Mouse (Mus musculus) spleen, postnatal 14 days (tissue): ENCODE results near the gene Prss54.
A peak's percentile ranks its signal among the peaks of the same experiment; 100 is the strongest.

Source experiments
- DNase-seq, 2 experiments: peaks; one replicate each; pipeline ENCODE4 v3.0.0; 2021 to 2022; ENCODE audit warnings: low spot score in 2 of 2

The Prss54 gene

DNA sequence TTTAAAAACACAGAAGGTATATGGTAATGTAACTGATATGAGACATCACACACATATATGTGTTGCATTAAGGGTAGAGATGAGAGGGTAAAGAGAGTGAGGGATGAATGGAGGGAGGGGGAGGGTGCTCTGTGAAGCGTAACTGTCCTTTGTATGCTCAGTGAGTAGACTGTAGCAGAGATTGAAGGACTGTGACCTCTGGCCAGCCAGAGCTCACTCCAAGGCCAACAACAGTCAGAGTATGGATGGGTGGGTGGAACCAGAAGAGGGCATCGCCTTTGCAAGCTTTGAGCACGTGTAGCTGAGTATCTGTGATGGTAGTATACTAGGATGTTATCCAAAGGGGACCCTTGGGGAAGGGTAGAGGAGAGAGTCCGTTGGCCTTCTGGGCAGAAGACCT lies 24.6 kb downstream of the Prss54 start:
- no peak for DNase-seq

DNA sequence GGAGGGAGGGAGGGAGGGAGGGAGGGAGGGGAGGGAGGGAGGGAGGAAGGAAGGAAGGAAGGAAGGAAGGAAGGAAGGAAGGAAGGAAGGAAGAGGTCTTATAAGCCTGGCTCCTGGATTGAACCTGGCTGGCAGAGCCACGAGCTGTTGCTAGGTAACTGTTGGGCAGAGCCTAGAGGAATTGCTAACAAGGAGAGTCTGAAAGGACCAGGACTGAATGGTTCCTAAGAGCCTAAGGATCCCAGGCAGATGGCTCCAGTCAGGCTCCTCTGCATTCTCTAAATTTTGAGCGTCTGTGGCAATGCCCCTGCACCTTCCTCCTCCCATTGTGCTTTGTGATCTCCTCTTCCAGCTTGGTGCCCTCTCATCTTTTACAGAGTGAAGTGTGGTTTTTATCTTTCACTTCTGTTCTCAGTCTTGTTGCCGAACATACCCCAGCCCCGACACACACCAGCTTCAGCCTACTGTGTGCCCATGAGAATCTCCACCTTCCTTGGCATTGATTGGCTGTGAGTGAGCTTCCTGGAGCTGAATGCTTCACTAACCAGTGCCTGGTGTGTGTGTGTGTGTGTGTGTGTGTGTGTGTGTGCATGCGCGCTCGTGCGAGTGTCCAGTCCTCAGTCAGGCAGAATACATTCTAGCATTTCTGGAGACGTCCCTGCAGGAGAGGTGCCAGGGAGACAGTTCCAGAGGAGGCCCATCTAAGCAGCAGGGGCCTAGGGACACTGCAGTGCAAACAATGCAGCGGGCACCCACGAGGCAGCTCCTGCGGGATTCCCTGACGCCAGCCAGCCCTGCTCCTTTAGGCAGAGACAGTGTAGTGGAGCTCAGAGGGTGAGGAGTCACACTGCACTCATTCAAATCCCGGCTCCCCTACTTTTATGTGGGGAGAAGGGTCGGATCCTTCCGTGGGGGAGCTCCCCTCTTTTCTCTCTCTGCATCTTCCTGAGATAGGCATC lies 26.0 kb downstream of the Prss54 start:
- DNase-seq: no peak

DNA sequence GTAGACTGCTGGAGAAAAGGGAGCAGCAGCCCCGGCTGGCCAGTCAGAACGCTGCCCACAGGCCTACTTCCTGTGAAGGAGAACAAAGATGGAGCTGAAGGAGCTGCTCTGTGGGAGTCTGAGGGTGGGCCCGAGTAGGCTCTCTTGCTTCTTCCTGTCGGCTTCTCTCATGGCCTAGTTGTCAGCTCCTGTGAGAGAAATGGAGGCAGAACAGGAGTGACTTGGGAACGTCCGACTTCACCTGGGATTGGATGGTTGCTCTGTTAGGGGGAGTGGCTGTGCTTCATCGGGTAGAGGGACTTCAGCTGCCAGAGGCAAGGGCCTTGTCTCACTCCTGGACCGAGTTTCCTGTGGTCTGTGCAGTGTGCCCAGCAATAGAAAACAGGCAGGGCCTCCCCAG lies 28.2 kb downstream of the Prss54 start:
- no peak for DNase-seq

DNA sequence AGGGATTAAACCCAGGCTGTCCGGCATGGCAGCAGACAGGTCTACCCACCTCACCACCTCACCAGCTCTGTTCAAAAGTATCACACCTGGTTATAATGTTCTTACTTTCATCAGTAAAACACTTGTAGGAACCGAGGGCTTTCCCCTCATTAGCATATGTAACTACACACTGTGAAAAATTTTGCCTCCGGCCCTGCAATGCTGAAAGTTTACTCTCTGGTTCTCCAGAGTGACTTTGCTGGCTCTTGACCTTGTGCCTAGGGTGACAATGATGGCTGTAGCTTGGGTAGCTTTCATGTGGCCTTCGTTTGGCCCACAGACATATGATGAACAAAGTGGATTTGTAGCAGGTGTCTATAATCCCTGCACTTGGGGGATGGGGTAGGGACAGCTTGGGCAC lies 29.2 kb downstream of the Prss54 start:
- DNase-seq: no peak

DNA sequence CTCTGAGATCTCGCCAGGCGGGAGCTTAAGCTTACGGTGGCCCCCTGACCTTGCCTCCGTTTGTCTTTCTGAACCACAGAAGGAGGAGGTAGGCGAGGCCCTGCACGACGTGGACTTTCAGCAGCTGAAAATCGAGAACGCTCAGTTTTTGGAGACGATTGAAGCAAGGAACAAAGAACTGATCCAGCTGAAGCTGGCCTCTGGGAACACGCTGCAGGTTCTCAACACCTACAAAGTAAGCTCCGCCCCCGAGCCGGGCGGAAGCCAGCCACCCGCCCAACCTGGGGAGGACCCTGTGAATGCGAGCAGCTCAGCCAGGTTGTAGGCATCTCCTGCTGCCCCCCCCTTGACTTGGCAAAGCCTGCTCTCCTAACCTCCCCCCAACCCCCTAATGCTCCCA lies 30.3 kb downstream of the Prss54 start:
- no peak for DNase-seq

DNA sequence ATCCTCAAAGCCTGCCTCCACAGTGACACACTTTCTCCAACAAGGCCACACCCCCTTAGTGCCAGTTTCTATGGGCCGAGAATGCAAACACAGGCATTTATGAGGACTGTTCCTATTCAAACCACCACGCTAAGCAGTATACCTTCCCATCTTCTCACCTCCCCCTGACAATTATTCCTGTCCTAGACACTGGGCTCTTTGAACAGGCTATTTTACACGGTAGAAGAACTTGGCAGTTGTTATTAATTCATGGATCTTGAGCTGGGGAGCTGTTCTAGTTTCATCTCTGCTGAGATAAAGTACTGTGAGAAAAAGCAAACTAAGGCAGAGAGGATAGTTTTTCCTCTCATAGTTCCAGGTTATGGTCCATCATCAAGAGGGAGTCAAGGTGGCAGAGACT lies 33.1 kb downstream of the Prss54 start:
- no peak for DNase-seq

DNA sequence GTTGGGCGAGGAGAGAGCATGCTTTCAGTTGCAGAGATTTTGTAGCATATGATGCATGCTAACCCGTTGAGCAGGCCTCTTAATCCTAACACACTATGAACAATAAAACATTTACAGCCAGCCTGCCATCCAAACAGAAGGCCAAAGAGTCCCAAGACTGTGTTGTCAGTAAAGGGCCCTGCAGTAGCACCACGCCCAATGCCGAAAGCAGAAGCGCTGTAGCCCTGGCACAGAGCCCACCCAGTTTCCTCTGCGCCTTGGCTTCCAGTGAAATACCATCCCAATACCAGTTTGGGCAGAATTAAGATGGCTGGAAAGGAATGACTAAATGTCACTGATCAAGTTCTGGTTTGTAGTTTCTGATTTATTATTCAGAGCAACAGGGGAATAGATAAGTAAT lies 33.9 kb downstream of the Prss54 start:
- no peak for DNase-seq

DNA sequence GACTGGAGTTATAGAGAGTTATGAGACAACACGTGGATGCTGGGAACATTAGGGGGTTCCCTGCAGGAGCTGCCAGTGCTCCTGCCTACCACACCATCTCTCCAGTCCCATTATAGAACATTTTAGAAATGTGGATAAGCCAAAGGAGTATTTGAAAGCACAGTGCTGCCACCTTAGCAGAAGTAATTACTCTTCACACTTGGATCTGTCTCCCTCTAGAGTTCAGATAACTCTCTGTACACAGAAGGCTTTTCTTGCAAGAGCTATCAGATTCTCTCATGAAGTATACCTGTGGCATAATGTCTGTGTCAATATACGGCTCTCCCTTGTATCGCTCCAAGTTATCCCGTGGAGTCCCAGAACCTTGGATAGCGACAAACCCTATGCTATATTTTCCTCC lies 36.7 kb downstream of the Prss54 start:
- DNase-seq: no peak

DNA sequence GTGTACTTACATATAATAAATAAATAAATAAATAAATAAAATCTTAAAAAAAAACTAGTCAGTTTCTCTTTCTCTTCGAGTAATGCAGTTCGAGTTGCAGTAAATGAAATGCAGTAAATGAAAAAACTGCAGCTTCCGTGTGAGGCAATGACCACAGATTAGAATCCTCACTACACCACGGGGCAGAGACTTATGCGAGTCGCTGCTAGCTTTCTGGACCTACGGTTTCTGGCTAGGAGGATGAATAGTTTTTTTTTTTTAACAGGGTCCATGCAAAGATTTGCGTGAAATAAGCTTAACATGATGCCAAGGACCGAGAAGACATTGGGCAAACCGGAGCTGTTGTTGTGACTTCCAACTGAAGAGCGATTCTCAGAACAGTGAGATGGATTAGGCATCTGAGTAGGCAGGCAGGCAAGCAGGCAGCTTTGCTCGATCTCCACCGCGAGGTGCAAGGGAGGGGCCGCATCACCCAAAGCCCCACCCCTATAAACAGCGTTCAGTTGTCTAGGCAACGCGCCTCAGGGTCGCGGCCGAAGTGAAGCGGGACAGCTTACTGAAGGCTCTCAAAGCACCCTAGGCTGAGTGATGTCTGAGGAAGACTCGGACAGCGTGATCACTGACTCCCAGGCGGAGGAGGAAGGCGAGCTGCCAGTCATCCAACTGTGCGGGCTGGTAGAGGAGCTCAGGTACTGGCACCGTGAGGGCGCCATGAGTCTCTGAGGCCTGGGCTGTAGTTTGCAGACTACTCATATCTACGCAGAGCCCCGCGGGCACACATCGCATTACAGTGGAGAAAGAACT lies 42.4 kb downstream of the Prss54 start, which contains the start of gene Ccdc113:
TSS of gene Ccdc113 (plus strand) at position 502 of the 804 bp plus-strand sequence.
- DNase-seq: peak in 1 of 2 experiments; percentile 14

DNA sequence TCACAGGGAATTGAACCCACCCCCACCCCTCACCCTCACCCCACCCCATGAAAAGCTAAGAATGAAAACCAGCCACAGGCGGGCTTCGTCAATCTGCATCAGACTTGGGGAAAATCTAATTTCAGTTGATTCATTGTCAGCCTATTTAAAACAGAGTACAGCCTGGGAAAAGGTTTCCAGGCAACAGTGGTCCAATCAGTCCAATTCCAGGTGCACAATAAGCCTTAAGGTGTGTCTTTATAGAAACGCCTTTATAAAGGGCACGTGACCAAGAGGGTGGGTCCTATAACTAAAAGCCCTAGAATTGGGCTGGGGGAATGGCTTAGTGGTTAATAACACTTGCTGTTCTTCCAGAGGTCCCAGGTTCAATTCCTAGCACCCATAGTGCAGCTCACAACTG lies 43.9 kb downstream of the Prss54 start:
- DNase-seq: no peak

DNA sequence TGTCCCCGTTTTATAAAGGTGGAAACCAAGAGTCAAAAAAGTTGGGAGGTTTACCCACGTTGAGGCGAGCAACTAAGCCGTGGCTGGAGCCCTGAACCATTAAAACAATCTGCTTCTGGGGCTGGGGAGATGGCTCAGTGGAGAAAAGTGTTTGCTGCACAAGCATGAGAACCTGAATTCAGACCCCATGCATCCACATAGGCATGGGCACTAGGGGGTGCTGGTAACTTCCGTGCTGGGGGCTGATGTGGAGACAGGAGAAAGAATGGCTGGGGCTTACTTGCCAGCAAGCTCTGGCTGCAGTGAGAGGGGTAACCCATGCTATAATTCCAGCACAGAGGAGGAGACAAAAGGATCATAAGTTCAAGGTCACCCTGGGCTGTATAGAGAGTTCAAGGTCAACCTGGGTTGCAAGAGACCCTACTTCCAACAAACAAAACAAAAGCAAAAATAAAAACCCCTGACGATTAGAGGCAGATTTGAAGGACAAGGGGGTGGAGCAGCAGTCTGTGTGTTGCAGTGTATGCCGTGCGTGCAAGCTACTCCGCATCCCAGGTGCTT lies 47.3 kb downstream of the Prss54 start:
- no peak for DNase-seq

DNA sequence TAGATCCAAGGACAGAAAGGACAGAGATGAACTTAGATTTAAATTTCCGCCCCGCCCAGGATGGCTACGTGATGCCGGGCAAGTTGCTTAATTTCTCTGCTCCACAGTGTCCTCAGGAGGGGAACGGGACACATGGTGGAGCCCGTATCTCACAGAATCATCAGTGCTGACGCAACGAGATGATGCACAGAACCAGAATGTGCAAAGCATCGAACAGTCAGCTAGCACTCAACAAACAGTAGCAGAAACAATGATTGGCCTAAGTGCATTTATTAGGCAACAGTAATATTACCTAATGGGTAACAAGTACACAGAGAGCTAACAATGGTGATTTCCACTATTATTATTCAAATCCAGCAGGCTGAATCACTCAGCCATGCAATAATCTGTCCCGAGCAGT lies 47.9 kb downstream of the Prss54 start:
- no peak for DNase-seq

DNA sequence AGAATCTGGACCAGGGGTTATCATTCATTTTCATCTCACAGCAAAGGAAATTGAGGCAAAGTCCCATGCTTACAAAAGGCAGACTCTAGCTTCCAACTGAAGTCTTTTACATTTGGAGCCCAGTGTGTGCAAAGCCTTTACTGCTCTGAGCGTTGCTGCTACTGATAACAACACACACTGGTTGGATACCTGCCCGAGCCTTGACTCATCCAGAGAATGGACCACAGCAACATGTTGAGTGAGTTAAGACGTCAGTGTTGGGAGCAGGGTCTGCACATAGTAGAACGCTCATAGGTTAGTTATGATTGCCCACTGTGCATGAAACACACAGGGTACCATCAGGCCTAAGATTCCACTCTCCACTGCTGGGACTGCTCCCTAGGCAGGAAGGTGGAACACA lies 52.1 kb downstream of the Prss54 start:
- DNase-seq: no peak

DNA sequence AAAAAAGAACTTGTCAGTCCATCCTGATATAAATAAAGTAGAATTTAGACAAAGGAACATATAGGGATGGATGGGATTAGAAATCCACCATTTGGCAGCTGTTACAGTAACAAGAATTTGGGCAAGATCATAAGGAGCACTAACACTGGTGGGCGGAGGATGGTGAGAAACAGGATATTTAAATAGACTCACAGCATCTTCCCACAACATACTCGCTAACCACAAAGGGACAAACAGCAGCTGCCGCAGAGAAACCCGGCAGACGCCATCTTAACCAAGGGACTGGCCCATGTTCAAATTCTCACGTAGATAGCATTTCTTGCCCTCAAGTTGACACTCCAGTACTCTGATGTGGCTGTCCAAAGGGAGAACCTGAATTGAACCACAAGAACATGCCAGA lies 59.2 kb downstream of the Prss54 start:
- no peak for DNase-seq

DNA sequence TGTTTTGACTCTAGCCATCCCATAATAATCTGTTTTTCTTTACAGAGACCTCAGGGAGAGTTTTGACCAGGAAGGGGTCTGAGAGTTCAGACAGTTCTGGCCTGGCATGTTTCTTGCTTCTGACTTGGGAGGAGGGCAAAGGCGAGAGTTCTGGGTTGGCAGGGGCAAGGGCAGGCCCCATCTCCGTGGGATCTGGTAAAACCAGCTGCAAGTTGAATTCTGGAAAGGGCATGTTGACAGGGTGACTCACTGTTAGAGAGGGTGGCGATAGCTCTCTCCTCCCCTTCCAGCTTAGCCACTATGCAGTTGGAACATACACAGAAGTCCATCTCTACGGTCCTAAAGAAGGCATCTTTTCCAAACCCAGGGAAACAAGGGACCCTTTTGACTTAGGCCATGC lies 62.9 kb downstream of the Prss54 start:
- no peak for DNase-seq

DNA sequence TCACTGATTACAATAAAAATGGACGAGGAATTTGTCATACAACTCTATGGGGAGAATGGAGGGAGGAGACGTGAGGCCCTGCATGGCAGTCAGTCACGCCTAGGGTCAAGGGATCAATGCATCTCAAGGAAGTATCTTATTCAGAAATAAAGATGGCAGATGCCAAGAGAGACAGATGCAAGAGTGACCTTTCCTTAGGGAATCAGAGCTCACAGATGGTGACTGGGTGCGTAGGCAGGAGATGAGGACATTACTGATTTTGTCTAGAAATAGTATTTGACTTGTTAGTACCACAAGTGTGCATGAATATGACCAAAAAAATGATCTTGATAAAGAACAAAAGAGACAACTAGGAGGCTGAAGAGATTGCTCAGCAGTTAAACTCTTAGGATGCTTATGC lies 63.9 kb downstream of the Prss54 start:
- DNase-seq: no peak
